Mouse (Mus musculus): ENCODE measurements around the gene Cdk8. TPM values are rescaled to one million over a fixed set of nuclear protein-coding genes. Genes with fewer than 3 reads are reported as not detected.
"Not testable (repeated sequence)": the region's sequence is repeated elsewhere in the genome, so short reads cannot be mapped to it uniquely, and the experiment has no call there.

Cdk8 gene
- 10 to 100 TPM; 49.4 to 93.5 (median 75.7) TPM for total RNA-seq (2022)

GRCm38 (mm10) chr5:146230864-146231654 is at the start of gene Cdk8:
Cdk8 (plus strand) TSS chr5:146231230.
- peak; percentile 91 for DNase-seq

- DNase-seq: not testable (repeated sequence)
These were observed 45.8 kb upstream of the Cdk8 start, which contains the start of gene 1700001J03Rik for GRCm38 (mm10) chr5:146185204-146185603. 1700001J03Rik (minus strand) TSS chr5:146185304.

DNA sequence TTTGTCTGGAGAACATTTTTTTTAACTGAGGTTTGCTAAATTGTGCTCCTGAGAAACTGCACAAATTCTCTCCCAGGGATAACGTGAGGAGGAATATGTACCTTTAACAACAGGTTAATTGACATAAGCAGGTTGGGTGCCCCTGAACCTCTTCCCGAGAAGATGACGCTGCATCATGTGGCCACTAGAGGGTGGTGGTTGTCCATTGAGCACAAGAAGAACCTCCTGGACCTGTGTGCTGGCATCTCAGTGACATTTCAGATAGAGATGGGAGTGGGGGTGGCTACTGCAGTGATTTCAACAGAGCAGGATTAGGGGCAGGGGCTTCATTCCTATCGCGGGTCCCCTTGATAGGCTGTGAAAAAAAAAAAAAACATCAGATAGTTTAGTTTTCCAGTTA is 43.6 kb upstream of the Cdk8 start:
- DNase-seq: peak; percentile 31

DNA sequence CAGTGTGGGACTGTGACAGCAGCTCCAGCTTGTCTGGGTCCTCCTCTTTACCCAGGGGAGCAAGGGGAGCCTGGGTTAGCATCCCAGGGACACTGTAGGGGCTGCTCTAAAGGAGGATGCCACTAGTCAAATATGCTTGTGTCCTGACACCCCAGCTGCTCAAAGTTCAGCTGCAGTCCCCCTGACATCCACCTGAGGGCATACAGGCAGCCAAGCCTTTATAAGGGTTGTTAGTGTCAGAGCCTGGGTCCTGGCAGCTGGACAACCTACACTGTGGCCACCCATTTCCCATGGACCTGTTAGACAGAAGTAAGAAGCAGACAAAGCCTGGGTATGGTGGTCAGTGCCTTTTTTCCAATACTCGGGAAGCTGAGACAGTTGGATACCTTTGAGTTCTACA is 42.9 kb upstream of the Cdk8 start:
- DNase-seq: no peak

DNA sequence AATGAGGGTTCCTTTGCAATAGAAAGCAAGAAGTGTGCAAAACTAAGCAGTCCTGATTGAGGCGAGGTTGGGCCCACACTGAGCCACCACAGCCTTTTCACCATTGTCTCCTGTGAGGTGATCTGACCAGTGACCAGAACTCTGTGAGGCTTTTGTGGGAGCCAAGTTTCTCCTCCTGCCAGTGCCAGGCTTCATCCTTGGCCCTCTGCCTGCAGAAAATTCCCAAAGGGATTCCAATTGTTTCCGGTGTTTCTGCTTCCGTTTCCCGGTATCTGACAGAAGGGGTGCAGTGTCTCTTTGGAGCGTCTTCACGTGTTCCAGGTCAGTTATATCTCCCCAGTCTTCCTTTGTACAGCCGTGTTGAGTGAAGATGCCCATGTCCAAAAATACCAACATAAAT is 42.3 kb upstream of the Cdk8 start:
- DNase-seq: no peak

GRCm38 (mm10) chr5:146190093-146190492 is 40.9 kb upstream of the Cdk8 start:
- DNase-seq: no peak

DNA sequence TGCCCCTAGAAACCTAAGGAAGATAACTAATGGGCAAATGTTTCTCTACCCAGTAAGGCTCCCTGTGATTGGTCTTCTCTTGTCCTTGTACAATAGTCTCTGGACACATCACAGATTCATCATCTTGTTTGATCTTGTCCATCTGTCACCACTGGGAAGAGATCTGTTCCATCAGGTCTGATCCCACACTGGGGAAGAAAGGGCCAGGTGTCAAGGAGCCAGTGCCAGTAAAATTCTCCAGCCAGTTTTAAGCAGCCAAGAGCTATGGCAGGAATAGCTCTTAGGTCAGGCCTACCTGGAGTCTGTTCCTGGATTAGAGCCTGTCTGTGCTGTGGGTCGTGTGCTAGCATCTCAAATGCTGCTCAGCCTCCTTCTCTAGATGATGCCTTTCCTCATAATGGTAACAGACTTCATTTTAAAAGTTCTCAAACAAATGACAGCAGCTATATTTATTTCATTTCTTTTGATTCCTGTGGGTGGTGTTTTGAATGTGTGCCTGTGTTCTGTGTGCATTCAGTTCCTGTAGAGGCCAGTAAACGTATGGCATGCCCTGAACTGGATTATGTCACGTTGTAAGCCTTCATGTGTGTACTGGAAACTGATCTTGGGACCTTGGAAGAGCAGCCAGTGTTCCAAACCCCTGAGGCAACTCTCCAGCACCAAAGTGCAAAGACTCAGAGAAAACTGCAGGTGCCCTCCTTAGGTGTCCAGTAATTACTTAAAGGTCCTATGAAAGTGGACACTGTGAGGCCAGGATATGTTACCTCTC is 40.3 kb upstream of the Cdk8 start:
- no peak for DNase-seq

DNA sequence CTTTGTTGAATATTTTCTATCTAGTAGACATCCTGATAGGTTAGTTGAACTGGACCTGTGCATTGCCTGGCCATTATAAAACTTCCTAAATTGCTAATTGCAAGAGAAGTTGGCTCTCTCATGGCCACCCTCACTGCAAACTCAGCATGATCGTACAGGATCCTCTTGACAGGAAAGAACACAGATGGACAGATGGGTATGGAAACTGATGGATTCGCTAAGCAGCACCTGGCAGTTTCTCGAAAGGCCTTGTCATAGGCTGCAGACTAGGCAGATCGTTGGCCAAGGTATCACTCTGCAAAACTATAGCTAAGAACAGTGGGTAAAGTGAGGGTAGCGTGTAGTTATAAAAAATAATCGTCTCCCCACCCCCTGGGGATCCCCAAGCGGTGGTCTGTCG is 37.7 kb upstream of the Cdk8 start:
- no peak for DNase-seq

DNA sequence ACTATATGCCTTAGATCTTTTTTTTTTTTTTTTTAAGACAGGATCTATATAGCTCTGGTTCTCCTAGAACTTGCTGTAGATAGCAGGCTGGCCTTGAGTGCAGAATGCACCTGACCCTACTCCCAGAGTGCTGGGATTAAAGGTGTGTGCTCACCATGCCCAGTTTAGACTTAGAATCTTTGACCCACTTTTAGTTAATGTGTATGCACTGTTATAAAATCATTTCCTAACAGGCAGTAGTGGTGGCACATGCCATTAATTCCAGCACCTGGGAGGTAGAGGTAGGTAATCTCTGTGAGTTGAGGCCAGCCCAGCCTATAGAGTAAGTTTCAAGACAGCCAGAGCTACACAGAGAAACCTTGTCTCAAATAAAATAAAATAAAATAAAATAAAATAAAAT is 32.0 kb upstream of the Cdk8 start:
- no peak for DNase-seq

GRCm38 (mm10) chr5:146199540-146199939 is 31.5 kb upstream of the Cdk8 start:
- DNase-seq: no peak

GRCm38 (mm10) chr5:146200580-146200979 is 30.4 kb upstream of the Cdk8 start:
- no peak for DNase-seq

GRCm38 (mm10) chr5:146203921-146204320 is 27.1 kb upstream of the Cdk8 start:
- no peak for DNase-seq

GRCm38 (mm10) chr5:146205537-146205936 is 25.5 kb upstream of the Cdk8 start:
- no peak for DNase-seq

DNA sequence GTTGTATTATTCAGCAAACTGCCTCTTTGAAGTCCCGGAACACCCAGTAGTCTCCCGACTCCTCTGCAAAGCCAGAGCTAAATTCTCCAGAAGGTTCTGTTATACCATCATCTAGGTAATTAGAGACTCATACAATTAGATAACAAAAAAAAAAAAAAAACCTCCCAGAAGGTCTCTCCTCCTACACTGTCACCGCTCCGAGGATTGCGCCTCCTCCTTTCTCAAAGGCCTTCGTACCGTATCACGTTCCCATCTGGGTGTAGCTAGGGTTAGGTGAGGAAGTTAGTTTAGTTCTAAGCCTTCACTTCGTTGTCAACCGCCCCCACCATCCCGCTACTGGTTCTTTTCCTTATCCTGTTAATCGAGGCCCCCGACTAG is 10.5 kb upstream of the Cdk8 start:
- DNase-seq: no peak

DNA sequence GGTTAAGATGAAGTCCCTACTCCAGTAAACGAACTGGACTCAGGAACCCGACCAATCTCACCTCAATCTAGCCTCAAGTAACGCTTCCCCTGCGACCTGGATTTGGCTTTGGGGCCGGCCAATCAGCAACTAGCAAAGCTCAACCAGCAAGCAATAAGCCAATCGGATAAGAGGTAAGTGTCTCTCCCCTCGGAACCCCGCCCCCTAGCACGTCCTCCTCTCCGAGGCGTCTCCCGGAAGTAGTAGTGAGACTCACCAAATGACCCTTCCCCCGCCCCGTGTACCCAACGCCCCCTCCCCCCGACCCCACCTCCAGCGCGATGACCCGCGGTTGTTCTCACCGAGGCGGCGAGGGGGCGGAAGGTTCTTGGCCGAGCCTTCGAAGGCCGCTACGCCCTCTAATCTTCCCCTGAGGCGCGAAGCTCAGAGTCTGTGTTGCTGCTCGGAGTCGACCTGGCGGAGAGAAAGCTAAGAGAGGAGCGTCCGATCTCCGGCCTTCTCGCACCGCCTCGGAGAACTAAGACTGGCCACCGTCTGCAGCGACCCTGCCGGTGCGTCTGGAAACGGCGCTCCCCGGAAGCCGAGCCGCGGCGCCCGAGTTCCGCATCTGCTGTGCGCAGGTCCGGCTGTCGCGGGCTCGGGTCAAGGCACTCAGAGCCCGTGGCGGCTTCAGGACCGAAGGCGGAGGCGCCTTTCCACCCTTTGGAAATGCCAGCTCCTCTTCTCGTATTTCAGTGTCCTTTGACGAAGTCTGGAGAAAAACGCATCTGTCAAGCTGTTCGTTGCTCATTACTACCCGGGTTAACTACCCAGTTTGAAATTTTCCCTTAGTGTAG is 9.9 kb upstream of the Cdk8 start, which contains the start of gene Rnf6:
Gene Rnf6, minus strand, starts transcription at position 677 of the 836 bp plus-strand sequence.
- DNase-seq: peak; percentile 95

DNA sequence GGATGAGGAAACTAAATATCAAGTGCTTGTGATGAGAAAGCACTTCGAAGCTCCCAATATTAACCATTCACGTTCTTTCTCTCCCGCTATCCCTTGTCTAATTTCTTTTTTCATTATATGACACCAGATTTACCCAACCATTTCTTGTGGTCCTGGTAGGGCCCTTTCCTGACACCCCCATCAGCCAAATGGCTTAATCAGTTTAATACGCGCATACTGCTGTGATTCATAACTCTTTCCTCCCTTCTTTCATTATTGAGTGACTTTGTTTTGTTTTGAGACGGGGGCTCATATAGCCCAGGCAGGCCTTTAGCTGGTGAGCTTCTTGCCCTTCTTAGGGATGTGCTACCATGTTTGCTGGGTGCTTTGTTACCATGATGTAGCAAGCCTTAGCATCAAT is 9.3 kb upstream of the Cdk8 start:
- DNase-seq: no peak

DNA sequence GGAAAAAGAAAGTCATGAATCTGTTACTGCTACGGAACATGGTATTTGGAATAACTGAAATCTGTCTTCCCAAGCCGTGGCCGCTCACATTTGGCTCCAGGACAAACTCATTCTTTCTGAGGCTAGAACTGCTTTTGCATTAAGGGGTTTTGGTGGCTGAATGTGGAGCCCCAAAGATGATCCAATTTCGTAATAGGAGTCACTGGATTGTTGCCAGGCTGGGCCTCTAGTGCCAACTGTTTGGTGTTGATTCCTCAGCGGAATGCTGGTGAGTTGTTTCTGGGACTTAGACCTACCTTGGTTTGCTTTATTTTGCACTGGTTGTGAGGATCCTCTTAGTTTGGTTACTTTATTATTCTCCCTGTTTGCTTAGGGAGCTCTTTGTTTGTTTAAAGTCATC is 7.2 kb upstream of the Cdk8 start:
- no peak for DNase-seq

DNA sequence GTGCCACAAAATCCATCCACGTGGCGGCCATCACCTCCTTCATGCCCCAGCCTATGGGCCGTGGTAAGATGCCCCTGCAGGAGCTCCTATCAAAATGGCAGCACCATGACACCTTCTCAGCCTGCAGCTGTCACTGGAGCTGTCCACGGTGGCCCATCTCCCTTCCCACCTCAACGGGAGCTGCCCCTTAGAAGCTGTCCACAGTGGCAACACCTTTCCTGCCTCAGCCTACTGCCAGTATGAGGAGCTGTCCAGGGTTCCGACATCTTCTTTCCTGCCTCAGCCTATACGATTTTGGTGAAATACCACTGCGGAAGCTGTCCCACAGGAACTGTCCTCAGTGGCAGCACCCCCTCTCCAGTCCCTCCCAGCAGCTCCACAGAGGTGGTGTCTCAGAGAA is 3.5 kb upstream of the Cdk8 start:
- no peak for DNase-seq

DNA sequence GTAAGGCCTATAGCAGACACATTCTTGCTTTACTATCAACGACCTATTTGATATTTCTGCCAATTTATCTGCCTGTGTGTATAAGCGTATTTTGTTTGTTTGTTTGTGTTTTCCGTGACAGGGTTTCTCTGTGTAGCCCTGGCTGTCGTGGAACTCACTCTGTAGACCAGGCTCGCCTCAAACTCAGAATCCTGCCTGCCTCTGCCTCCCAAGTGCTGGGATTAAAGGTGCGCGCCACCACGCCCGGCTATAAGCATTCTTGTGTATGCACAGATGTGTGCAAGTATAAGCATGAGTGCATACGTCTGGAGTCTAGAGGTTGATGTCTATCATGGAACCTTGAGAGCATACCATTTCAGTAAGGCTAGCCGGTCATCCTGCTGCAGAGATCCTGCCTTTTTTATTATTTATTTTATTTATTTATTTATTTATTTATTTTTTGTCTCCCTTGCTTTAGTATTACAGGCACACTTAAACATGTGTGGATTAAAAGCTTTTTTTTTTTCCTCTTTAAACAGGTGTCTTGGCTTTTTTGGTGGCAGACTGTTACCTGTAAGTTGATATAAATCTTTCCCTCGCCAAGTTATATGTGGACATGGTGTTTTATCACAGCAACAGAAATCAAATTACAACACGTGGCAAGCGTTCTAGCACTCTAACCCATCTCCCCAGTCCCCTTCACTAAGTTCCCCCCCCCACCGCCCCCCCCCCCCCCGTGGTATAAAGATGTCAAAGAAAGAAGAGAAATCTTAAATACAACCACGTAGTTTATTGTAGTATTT is 970 bp upstream of the Cdk8 start:
- DNase-seq: no peak

GRCm38 (mm10) chr5:146231655-146231996 is 596 bp downstream of the Cdk8 start:
- peak; percentile 42 for DNase-seq

GRCm38 (mm10) chr5:146232056-146232675 is 1.1 kb downstream of the Cdk8 start:
- no peak for DNase-seq

- no peak for DNase-seq
These were observed 1.8 kb downstream of the Cdk8 start for GRCm38 (mm10) chr5:146232816-146233215.
